Mouse (Mus musculus) layer of hippocampus, adult 8-10 months (tissue): ENCODE results near the gene Rdh16f1. TPM values are rescaled to one million over a fixed set of nuclear protein-coding genes. Genes with fewer than 3 reads are reported as not detected.
"Not testable (repeated sequence)": the region's sequence is repeated elsewhere in the genome, so short reads cannot be mapped to it uniquely, and the experiment has no call there.

Source experiments
- DNase-seq, 2 experiments: peaks; one replicate each; pipeline ENCODE4 v3.0.0; 2022; ENCODE audit warnings: low spot score in 2 of 2
- total RNA-seq, 4 experiments: library from RNA; stranded (reverse); gene quantifications; 2 replicates each; pipeline ENCODE4 v1.2.4; 2022

The Rdh16f1 gene
- total RNA-seq, 4 experiments from 2014 or later, result 0.25 TPM; not detected in 3

DNA sequence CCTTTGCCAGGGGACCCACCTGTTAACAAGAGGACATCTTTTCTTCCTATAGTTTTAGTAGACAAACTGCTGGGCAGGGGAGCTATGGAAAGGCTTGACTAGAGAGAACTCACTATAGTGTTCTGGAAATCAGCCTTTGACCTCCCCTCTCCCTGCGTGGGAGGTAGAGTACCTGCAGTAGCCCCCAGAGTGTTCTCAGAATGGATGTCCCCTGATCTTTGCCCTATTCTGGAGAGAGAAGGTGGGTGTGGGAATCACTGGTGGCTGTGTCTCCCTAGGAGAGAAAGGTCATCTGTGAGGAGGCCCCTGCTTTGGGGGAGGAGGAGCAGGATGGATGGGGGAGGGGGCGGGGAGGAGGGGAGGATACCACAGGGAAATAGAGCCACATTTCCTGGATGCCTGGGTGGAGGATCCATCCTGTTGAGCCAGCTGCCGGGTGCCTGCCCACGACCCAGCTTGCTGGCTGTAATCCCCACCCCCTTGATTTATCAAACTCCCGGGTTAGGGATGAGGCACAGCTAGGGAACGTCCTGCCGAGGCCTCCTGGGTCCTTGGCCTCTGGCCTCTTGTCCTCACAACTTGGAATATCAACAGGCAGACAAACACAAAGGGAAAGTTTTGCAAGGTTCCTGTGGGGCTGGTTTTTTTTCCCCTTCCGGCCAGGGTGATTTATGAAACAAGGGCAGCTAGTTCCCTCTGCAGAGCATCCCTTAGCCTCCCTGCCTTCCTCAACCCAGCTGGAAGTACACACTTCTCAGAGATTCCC lies 10.6 kb upstream of the Rdh16f1 start:
- no peak for DNase-seq

- peak in 1 of 2 experiments; percentile 36 for DNase-seq
Observed at GRCm38 (mm10) chr10:127750136-127750777, 9.3 kb upstream of the Rdh16f1 start.

DNA sequence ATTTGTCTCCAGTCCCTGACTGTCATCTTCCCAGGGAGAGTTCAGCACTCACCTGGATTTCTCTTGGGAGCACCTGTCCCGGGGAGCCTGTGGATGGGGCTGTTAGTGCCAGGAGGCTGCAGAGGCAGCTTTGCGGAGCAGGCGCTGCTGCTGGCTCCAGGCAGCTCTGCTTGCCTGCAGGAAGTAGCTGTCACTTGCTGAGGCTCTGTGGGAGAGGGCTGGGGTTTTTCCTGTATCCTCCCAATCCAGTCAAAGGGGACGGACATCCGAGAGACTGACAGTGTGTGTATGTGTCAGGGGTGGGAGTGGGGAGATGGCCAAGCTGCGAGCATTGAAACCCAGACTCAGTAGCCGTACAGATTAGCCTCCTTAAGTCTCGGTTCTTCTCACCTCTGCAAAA lies 8.0 kb upstream of the Rdh16f1 start, which contains the start of gene Gpr182:
Gpr182 (minus strand) TSS at position 185 of the 400 bp plus-strand sequence.
- no peak for DNase-seq

GRCm38 (mm10) chr10:127754566-127755166 lies 4.9 kb upstream of the Rdh16f1 start:
- no peak for DNase-seq

- no peak for DNase-seq
Observed at GRCm38 (mm10) chr10:127755246-127755645, 4.3 kb upstream of the Rdh16f1 start.

GRCm38 (mm10) chr10:127755770-127756468 lies 3.7 kb upstream of the Rdh16f1 start:
- no peak for DNase-seq

DNA sequence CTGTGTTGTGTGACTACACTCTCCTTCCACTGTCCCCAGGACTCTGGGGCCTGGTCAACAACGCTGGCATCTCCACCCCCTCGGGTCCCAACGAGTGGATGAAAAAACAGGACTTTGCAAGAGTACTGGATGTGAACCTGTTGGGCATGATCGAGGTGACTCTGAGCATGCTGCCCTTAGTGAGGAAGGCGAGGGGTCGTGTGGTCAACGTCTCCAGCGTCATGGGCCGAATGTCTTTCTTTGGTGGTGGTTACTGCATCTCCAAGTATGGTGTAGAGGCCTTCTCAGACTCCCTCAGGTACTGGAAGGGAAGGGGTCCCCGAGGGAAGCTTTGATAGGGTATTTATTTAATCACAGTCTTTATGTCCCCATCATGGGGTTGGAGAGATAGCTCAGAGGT lies 3.3 kb downstream of the Rdh16f1 start:
- not testable (repeated sequence) for DNase-seq

- no peak for DNase-seq
Observed at GRCm38 (mm10) chr10:127763914-127764680, 4.5 kb downstream of the Rdh16f1 start.

DNA sequence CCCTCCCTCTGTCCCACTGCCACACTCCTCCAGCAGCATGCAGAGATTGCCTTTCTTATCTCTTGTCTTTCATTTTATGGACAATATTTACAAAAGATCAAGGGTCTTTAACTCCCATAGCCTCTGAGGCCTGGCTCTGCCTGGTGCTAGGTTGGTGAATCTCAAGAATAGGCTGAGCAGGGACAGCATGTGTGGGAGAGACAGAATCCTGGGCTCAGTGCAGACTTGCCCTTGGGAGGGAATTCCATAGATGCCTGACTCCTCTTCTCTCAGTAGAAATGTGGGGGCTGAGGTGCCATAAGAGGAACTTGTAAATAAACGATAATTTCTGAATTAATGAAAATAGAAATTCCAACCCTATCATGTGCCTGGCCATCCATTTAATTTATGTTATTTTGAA lies 7.0 kb downstream of the Rdh16f1 start:
- no peak for DNase-seq

DNA sequence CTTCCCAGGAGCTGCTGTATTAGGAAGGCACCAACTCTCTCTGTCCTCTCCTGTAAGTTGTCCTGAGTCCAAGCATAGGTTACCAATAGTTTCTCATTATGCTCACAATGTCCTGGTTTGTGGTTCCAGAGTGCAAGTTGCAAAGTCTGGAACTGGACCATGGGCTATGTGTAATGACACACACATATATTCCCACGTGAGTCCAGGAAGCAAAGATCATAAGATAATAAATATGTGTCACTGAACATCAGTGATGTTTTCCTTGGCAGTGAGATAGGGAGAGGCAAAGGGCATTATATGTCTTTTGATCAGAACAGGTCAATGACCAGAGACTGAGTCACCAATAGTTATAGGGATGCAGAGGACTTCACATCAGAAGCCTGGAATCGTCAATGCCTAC lies 16.4 kb downstream of the Rdh16f1 start, which contains the start of gene Rdh9:
Rdh9 (plus strand) TSS at position 376 of the 400 bp plus-strand sequence.
- no peak for DNase-seq

DNA sequence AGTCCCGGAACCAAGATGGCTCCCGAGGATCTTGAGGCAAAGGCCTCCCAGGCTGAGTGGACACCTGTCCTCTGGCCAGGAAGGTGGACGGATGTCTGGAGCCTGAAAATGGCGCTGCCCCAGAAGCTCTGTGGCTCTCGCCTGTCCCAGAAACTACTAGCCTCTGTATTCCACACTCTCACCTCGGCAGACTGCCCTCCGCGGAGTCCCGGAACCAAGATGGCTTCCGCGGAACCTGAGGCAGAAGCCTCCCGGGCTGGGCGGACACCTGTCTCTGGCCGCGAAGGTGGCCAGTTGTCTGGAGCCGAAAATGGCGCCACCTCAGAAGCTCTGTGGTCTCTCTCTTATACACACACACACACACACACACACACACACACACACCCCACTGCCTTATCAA lies 22.7 kb downstream of the Rdh16f1 start:
- not testable (repeated sequence) for DNase-seq

DNA sequence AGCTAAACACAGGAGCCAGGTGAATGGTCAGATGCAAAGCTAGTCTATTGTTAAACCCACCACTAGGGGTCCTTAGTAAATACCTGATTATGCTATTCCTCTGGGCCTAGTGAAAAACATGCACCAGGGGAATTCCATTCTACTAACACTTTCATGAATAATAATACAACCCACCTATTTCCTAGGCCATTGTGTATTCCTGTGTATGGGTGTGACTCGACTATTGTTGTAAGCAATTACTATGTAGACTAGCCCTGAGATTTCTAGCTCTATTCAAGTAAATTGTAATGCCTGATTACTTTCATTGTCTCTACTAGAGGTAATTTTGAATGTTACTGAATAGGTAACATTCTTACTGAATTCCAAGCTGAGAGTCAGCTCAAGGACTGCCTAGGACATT lies 25.8 kb downstream of the Rdh16f1 start:
- not testable (repeated sequence) for DNase-seq

- no peak for DNase-seq
Observed at GRCm38 (mm10) chr10:127799295-127799694, 39.7 kb downstream of the Rdh16f1 start.

GRCm38 (mm10) chr10:127800891-127801290 lies 41.3 kb downstream of the Rdh16f1 start, which contains the start of gene Rdh16:
Gene Rdh16 (plus strand): TSS chr10:127801152.
- DNase-seq, result no peak

- DNase-seq, result no peak
Observed at GRCm38 (mm10) chr10:127801612-127802011, 42.0 kb downstream of the Rdh16f1 start.

DNA sequence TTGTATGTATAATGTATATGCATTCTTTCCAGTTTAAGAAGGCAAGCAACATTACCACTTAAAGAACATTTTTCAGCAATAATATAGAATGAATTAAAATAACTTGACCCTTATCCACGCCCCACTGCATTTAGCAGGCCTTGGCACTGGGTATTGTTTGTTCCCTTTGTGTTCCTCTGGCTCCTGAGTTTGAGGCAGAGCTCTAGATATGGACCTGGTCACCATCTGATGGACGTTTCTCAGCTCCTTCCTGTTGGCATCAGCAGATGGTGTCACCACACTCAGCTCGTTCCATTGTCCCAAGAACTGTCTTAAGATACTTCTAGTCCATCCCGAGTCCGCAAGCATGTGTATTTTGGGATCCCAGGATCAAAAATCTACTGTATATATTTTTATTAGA lies 42.6 kb downstream of the Rdh16f1 start:
- no peak for DNase-seq

- no peak for DNase-seq
Observed at GRCm38 (mm10) chr10:127804416-127804815, 44.8 kb downstream of the Rdh16f1 start.

DNA sequence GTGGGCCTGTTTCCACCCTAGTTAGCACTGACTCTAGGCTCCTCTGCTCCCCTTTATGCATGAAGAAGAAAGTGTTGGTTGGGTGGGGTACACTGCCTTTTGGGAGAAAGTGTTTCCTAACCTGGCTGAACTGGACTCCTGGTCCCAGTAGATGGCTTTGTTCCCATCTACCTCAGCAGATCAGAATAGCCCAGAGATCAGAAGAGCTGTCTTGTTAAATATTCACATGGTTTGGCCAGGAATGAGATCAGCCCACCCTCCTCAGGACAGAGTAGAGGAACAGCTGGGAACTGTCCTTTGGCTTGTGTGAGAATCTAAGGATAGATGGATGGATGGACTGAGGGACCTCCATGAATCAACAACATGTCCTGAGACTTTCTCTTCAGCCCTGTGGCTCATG lies 56.3 kb downstream of the Rdh16f1 start:
- no peak for DNase-seq

GRCm38 (mm10) chr10:127817268-127817910 lies 57.8 kb downstream of the Rdh16f1 start:
- not testable (repeated sequence) for DNase-seq

- DNase-seq, result not testable (repeated sequence)
Observed at GRCm38 (mm10) chr10:127821806-127822205, 62.2 kb downstream of the Rdh16f1 start.
